Mouse (Mus musculus) adrenal gland, postnatal 14 days (tissue): ENCODE results near the gene Rad51b. TPM values are rescaled to one million over a fixed set of nuclear protein-coding genes. Genes with fewer than 3 reads are reported as not detected.

Source experiments
- DNase-seq: peaks from one replicate; pipeline ENCODE4 v3.0.0; 2021; ENCODE audit warnings: mixed read lengths
- total RNA-seq: library from RNA; stranded (reverse); gene quantifications from 2 replicates; pipeline ENCODE4 v1.2.3, GENCODE M21; 2021

Gene Rad51b
- total RNA-seq, 1 experiment from 2014 or later = 1.6 TPM

DNA sequence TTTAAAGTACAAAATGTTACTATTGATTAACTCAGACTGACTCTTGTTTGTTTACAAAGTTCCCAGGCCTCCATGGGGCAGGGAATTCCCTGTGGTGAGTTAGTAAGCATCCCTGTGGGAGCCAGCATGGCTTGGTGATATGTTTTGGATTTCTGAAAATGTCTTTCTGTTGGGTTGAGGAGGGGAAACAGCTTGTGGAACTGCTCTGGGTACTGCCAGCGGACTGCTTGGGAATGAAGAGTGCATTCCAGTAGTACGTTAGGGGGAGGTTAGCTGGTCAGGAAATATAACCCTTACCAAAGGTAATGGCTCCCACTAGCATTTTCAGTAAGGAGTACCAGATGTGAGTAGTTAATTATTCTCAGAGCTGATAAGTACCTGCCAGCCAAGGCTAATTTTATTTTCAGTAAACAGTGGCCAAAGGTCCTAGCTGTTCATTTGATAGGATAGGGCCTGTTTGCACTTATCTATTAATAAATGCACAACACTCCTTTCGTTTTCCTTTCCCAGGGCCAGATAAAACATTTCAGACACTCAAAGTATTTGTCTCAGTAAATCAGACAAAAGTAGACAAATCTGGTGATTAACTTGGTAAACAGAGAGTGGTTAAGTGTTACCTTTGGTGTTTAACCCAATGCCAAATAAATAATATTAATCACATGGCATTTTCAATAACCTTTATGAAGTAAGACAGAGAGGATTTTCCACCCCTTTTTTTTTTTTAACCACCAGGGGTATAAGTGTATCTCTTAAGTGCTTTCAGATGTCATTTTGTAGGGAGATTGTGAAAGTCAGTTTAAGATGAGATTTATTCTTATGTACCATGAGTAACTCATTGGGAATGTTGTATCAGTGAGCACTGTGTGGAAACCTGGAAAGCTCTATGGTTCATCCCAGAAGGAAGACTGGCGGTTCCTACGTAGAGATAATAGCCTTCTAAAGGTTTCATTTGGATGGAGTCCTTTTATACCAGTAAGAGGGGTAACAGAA is 235.0 kb downstream of the Rad51b start:
- no peak for DNase-seq

DNA sequence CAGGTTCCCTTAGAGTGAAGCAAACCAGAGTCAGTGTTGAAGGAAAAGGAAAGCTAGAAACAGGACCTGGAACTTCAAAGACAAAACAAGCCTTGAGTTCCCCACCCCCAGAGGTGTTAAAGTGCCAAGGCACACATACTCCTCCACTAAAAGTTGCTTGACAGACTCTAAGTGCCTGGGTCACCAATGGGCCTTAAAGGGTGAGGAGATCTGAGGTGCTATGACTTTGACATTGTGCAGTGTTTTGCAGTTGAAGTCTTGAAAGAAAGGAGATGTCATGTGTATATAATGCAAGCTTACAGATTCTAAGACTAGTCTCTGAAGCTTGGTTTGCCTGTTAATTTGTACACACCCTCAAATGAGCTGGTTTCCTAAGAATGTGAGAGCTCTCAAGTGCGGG is 237.7 kb downstream of the Rad51b start:
- DNase-seq = no peak

DNA sequence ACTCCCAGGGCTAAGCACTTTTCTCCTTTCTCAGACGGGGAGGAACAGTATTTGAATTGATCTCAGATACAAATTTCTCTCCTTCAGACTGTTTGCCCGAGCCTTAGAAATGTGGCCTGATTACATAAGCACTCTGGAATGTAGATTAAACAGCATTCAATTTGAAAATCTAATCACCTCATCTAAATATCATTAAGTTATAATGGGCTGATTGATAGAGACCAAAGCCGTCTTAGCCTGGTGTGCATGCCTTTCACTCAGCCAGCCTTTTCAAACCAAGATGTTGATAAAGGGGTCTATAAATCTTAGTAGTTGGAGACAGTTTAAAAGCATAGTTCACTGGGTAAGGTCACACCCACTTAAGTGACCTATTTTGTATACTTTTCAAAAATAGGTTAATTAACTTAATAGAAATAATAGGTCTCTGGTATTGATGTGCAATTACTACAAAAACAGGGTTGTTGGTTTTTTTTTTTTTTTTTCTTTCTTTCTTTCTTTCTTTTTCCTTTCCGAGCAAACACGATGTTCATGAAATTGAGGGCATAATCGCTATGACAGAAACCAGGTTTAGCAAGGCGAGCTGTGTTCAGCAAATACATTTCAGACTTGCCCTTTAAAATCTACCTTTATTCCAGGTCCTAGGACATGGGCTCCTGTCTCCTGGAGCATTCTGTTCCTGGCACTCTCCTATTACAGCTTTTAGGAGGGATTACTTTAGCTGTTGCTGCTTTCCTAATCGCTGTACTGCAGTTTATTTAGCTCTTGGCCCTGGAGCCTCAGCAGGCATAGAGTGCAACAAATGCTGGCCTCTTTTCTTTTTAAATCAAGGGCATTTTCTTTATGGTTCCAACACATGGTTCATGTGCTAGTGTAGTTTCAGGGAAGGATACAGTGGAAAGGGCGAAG is 238.7 kb downstream of the Rad51b start:
- no peak for DNase-seq

GRCm38 (mm10) chr12:79540176-79540575 is 243.1 kb downstream of the Rad51b start:
- no peak for DNase-seq

DNA sequence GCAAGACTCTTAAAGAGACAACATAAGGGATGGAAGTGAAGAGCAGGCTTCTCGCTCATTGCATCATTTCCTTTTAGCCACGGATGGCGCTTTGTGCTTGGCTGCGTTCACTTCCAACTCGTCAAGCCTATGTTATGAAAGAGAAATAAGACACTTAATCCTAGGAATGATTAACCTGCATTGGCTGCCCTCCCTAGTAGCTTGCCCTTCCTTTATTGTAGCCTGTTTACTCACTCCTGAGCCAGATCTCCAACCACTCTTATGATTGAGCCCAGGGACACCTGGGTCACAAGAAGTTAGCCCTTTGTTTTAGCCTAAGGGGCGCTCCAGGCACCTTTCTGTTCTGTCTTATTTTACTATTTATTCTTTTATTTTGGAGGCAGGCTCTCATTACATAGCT is 244.5 kb downstream of the Rad51b start:
- no peak for DNase-seq

DNA sequence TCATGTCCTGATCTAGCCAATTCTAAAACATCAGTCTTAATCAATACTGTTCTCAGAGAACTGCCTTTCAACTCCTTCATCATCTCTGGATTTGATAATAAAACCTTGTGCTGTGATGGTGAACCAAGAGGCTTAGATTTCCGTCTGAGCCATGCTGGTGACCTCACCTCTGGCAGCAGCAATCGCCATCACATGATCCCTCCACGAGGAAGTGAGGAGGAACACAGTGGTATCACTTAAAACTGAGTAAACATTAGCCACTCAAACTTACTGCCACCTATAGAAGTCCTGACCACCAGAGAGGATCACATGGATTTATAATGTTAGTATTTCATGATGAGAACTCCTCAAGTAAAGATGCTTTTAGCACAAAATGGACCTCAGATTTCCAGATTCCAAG is 248.0 kb downstream of the Rad51b start:
- DNase-seq = no peak

- DNase-seq = no peak
Observed at GRCm38 (mm10) chr12:79547556-79547955, 250.5 kb downstream of the Rad51b start.

DNA sequence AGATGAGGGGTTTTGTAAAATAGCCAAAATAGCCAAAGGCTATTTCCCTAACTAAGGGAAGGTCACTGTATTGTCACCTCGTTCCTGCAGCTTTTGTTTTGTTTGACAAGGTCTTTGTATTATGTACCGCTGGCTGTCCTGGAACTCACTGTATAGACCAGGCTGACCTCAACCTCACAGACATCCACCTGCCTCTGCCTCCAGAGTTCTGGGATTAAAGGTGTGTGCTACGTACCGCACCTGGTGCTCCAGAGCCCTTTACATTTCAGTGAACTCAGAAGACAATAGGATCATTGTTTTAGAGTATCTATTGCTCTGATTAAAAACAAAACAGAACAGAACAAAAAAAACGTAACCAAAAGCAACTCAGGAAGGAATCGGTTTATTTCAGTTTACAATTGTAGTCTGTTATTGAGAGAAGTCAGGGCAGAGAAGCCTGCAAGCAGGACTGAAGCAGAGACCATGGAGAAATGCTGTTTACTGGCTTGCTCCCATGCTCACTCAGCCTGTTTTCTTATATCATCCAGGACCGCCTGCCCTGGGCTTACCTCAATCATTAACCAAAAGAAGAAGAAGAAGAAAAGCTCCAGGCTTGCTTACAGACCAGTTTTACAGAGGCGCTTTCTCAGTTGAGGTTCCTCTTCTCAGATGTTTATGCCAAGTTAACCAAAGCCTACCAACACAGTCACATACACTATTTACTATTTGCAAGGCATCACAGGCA is 251.7 kb downstream of the Rad51b start:
- no peak for DNase-seq

GRCm38 (mm10) chr12:79550049-79550682 is 253.1 kb downstream of the Rad51b start:
- no peak for DNase-seq

- DNase-seq = no peak
Observed at GRCm38 (mm10) chr12:79551274-79551673, 254.2 kb downstream of the Rad51b start.

- DNase-seq = no peak
Observed at GRCm38 (mm10) chr12:79553056-79553455, 256.0 kb downstream of the Rad51b start.

- no peak for DNase-seq
Observed at GRCm38 (mm10) chr12:79557904-79558303, 260.8 kb downstream of the Rad51b start.

GRCm38 (mm10) chr12:79558711-79559110 is 261.6 kb downstream of the Rad51b start:
- DNase-seq = no peak

DNA sequence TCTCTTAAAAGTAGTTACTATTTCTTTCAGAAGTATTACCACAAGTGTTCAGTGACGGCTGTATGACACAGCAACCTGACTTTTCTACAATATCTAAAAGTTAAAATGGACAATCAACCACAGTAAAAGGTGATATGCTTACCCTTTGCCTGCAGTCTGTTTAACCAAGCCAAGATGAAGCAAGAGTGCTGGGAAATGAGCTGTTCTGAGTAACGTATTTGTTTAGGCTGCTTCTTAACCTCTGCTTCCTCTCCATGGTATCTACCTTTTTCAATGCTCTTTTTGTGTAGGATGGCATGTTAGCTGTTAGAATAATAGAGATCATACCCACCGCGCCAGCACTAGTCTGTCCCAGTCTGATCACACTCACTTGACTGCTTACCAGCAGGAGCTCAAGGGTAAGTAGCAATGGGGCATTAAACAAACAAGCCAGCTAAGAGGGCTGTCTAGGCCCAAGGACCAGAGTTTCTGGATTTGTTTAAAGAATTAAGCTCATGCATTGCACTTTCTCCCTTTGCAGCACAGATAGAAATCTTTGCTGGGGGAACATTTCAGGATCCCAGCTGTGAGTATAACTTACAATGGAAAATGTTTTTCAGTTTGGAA is 262.4 kb downstream of the Rad51b start:
- DNase-seq = no peak

GRCm38 (mm10) chr12:79560084-79560699 is 263.1 kb downstream of the Rad51b start:
- no peak for DNase-seq

GRCm38 (mm10) chr12:79560893-79561292 is 263.8 kb downstream of the Rad51b start:
- DNase-seq = no peak

DNA sequence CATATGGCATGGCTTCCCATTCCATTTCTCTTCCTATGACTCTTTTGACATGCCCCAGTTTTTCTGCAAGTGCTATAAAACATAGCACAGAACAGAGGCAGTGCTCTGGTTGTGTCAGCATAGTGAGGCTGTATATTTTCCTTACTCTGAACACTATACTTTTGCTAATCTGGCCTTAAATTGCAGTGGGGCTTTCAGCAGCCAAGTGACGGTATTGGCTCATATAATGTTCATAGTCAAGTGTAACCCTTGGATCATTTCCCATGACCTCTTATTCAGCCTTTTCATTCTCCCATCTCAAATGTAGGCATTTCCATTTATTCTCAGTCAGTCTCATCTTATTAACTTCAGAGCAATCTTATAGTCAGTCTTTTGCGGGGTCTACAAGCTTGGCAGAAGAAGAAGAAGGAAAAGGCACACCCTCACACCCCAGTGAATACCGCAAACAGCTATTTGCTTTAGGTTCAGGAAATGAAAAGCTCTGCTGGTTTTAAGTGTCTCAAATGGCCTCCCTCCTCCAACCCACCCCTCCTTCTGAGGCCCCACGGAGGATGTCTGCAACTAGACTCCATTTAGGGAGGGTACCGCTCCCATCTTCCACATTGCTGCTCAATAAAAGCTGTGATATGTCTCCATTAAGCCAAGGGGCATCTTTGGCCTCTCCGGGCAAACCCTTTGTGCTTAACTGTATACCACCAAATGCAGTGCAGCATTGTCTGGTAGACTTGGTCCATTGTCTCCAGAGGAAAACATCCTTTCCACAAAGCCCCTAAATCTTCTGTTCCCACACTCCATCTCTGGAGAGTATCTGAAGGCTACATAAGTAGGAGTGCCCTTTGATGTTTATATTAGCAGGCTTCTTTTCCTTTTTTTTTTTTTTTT is 277.3 kb downstream of the Rad51b start:
- no peak for DNase-seq

GRCm38 (mm10) chr12:79575041-79575541 is 278.0 kb downstream of the Rad51b start:
- DNase-seq = no peak

GRCm38 (mm10) chr12:79577525-79577924 is 280.4 kb downstream of the Rad51b start:
- DNase-seq = no peak
